Comparison of ENCODE assay signal across 16 mouse cellular contexts in genomic region chr12:108503064-108503463, GRCm38 (mm10). TPM values are rescaled to one million over a fixed set of nuclear protein-coding genes. Genes with fewer than 3 reads are reported as not detected.
A peak's percentile ranks its signal among the peaks of the same experiment; 100 is the strongest.
DNase-seq lines count a peak whose midpoint lies in the region; ATAC-seq and TF ChIP-seq lines count a peak whose summit lies in the region.
"Had no signal": no experiment of that assay in that cellular context is flagged by ENCODE, and none has a peak within 500 bp of the region (broad histone marks: within the 10 kb centered on the region; RNA-seq: fewer than 3 reads in every experiment).

No protein-coding gene starts in this region.

- H3K4me1 ChIP-seq in heart, embryonic 16.5 days (ENCODE audit: control insufficient read depth, insufficient read depth, low read length), result peaks cover 6% of the 10 kb centered on the region
- H3K4me1 ChIP-seq in lung, embryonic 14.5 days (ENCODE audit: insufficient read depth), result no peaks in the 10 kb centered on the region
- no peaks in the 10 kb centered on the region for H3K4me1 ChIP-seq in intestine, embryonic 14.5 days (replicated peaks; ENCODE audit: control insufficient read depth, insufficient read depth, low read length)
- no peaks in the 10 kb centered on the region for H3K4me1 ChIP-seq in intestine, postnatal 0 days (replicated peaks; ENCODE audit: control insufficient read depth, insufficient read depth, low read length)
- H3K4me1 ChIP-seq: embryonic facial prominence, embryonic 15.5 days; forebrain, embryonic 12.5 days; neural tube, embryonic 13.5 days had no signal

- H3K27ac ChIP-seq in heart, embryonic 16.5 days (ENCODE audit: low read length), result no peak overlapping the region
- no peak overlapping the region for H3K27ac ChIP-seq in lung, embryonic 14.5 days (ENCODE audit: low read depth)
- no peak overlapping the region for H3K27ac ChIP-seq in intestine, embryonic 14.5 days (ENCODE audit: low read depth)
- H3K27ac ChIP-seq in intestine, postnatal 0 days (ENCODE audit: low read depth, low read length), result no peak overlapping the region
- H3K27ac ChIP-seq: embryonic facial prominence, embryonic 15.5 days; forebrain, embryonic 12.5 days; hindbrain, postnatal 0 days; neural tube, embryonic 13.5 days had no signal

- H3K27me3 ChIP-seq in heart, embryonic 16.5 days (ENCODE audit: control insufficient read depth, insufficient read depth, low read length), result no peaks in the 10 kb centered on the region
- H3K27me3 ChIP-seq in lung, embryonic 14.5 days (ENCODE audit: insufficient read depth, low read length), result no peaks in the 10 kb centered on the region
- no peaks in the 10 kb centered on the region for H3K27me3 ChIP-seq in intestine, embryonic 14.5 days (replicated peaks; ENCODE audit: control insufficient read depth, insufficient read depth, low read length)
- no peaks in the 10 kb centered on the region for H3K27me3 ChIP-seq in intestine, postnatal 0 days (replicated peaks; ENCODE audit: control insufficient read depth, insufficient read depth, low read length)
- H3K27me3 ChIP-seq: embryonic facial prominence, embryonic 15.5 days; forebrain, embryonic 12.5 days; neural tube, embryonic 13.5 days had no signal

- H3K4me3 ChIP-seq in heart, embryonic 16.5 days (ENCODE audit: low read length), result peak overlapping the region; percentile 31
- no peak overlapping the region for H3K4me3 ChIP-seq in lung, embryonic 14.5 days (ENCODE audit: low read depth, low read length)
- no peak overlapping the region for H3K4me3 ChIP-seq in intestine, embryonic 14.5 days (ENCODE audit: low read depth, low read length)
- H3K4me3 ChIP-seq in intestine, postnatal 0 days (ENCODE audit: low read depth, low read length), result no peak overlapping the region
- H3K4me3 ChIP-seq: embryonic facial prominence, embryonic 15.5 days; forebrain, embryonic 12.5 days; neural tube, embryonic 13.5 days had no signal

- H3K4me2 ChIP-seq in heart, embryonic 16.5 days (ENCODE audit: low read depth, low read length), result peak overlapping the region; percentile 62
- H3K4me2 ChIP-seq in lung, embryonic 14.5 days, result peak overlapping the region; percentile 32; the same call in 1 of the 2 replicates
- H3K4me2 ChIP-seq in intestine, embryonic 14.5 days (ENCODE audit: low read length), result peak overlapping the region; percentile 25
- peak overlapping the region; percentile 43 for H3K4me2 ChIP-seq in intestine, postnatal 0 days (replicated peaks; ENCODE audit: low read depth)
- H3K4me2 ChIP-seq: embryonic facial prominence, embryonic 15.5 days; forebrain, embryonic 12.5 days; neural tube, embryonic 13.5 days had no signal

- WGBS in heart, embryonic 16.5 days, result 42% methylated on average over 10 of the region's 10 CpGs
- WGBS in lung, embryonic 14.5 days, result 59% methylated on average over 10 of the region's 10 CpGs
- 57% methylated on average over 10 of the region's 10 CpGs for WGBS in intestine, embryonic 14.5 days
- 60% methylated on average over 10 of the region's 10 CpGs for WGBS in intestine, postnatal 0 days

- 0 out of 2 replicates have a peak, but pooled peaks cover 2% of the 10 kb centered on the region for H3K36me3 ChIP-seq in heart, embryonic 16.5 days (ENCODE audit: control insufficient read depth, insufficient read depth)
- no peaks in the 10 kb centered on the region for H3K36me3 ChIP-seq in lung, embryonic 14.5 days (ENCODE audit: insufficient read depth)
- H3K36me3 ChIP-seq in intestine, embryonic 14.5 days (ENCODE audit: control insufficient read depth, insufficient read depth, low read length), result no peaks in the 10 kb centered on the region
- no peaks in the 10 kb centered on the region for H3K36me3 ChIP-seq in intestine, postnatal 0 days (ENCODE audit: control insufficient read depth, insufficient read depth)
- H3K36me3 ChIP-seq: embryonic facial prominence, embryonic 15.5 days had no signal

- peak; percentile 10; the same call in 1 of the 2 replicates for ATAC-seq in heart, embryonic 16.5 days (replicated peaks; ENCODE audit: extremely low read depth, insufficient read depth, low FRiP score)
- ATAC-seq in lung, embryonic 14.5 days (ENCODE audit: insufficient read depth), result no peak
- ATAC-seq in intestine, embryonic 14.5 days (replicated peaks; ENCODE audit: low FRiP score, low TSS enrichment, low read depth), result no peak
- ATAC-seq in intestine, postnatal 0 days, result no peak
- ATAC-seq: CD4-positive, CD25-positive, alpha-beta regulatory T cell, adult 4 months; hindbrain, postnatal 0 days; midbrain, embryonic 16.5 days had no signal

- DNase-seq in heart, adult 8-10 months (ENCODE audit: low spot score), result no peak
- DNase-seq in lung, embryonic 14.5 days, result no peak
- no peak for DNase-seq in lung, postnatal 10 days
- no peak for DNase-seq in intestine, embryonic 14.5 days (ENCODE audit: low spot score)
- DNase-seq in urinary bladder, postnatal 14 days (ENCODE audit: low spot score), result no peak
- no peak for DNase-seq in thymus, postnatal 36 days
- DNase-seq: cerebellum, adult 2 months; thymus, postnatal 14 days had no signal

- no peaks in the 10 kb centered on the region for H3K9me3 ChIP-seq in heart, embryonic 16.5 days (replicated peaks; ENCODE audit: control insufficient read depth, low read length)
- no peaks in the 10 kb centered on the region for H3K9me3 ChIP-seq in lung, embryonic 14.5 days (ENCODE audit: low read depth, low read length)
- no peaks in the 10 kb centered on the region for H3K9me3 ChIP-seq in intestine, embryonic 14.5 days (ENCODE audit: control insufficient read depth, low read length)
- no peaks in the 10 kb centered on the region for H3K9me3 ChIP-seq in intestine, postnatal 0 days (ENCODE audit: control insufficient read depth)
- H3K9me3 ChIP-seq: embryonic facial prominence, embryonic 15.5 days; forebrain, embryonic 12.5 days; neural tube, embryonic 13.5 days had no signal

- no peak overlapping the region for H3K9ac ChIP-seq in heart, embryonic 16.5 days (ENCODE audit: low read length)
- H3K9ac ChIP-seq in lung, embryonic 14.5 days, result no peak overlapping the region
- no peak overlapping the region for H3K9ac ChIP-seq in intestine, embryonic 14.5 days (ENCODE audit: low read length)
- H3K9ac ChIP-seq in intestine, postnatal 0 days (ENCODE audit: low read depth, low read length), result no peak overlapping the region
- H3K9ac ChIP-seq: embryonic facial prominence, embryonic 15.5 days; forebrain, embryonic 12.5 days; neural tube, embryonic 13.5 days had no signal

- no peak for TF ChIP-seq CTCF in lung, embryonic 14.5 days (IDR thresholded peaks at IDR 0.05; ENCODE audit: low read depth)
- no peak for TF ChIP-seq CTCF in intestine, postnatal 0 days (IDR thresholded peaks at IDR 0.05; ENCODE audit: low read depth)

RNA-seq across cellular contexts. Expression of gene Evl, which starts 51.5 kb away (rescaled TPM):
- polyA plus RNA-seq in heart, embryonic 16.5 days (2015; fragmentation: Nextera tagmentation; extraction: Ambion mirVana), result 25.8 and 31.0 TPM in 2 replicates
- total RNA-seq in heart, adult 8-10 months (2022), result 10 to 100 TPM; 29.0 to 41.2 (median 32.4) TPM
- polyA plus RNA-seq in lung, embryonic 14.5 days (2014; fragmentation: Nextera tagmentation; extraction: Ambion mirVana), result 79.2 and 88.7 TPM in 2 replicates
- 61.0 and 64.7 TPM in 2 replicates for polyA plus RNA-seq in intestine, embryonic 14.5 days (2014; fragmentation: Nextera tagmentation; extraction: Ambion mirVana)
- polyA plus RNA-seq in intestine, postnatal 0 days (2015; fragmentation: Nextera tagmentation; extraction: Ambion mirVana), result 18.0 and 20.5 TPM in 2 replicates
